Mouse (Mus musculus) CD4-positive, CD25-positive, alpha-beta regulatory T cell, adult 4 months (primary cell): Measurements from ENCODE around the gene Rab11fip4. TPM values are rescaled to one million over a fixed set of nuclear protein-coding genes. Genes with fewer than 3 reads are reported as not detected.

ENCODE experiments used
- ATAC-seq: one replicate; pipeline ENCODE4 v1.8.0; 2017
- polyA plus RNA-seq, 2 experiments: library from polyadenylated mRNA; unstranded; fragments of 100-300 nt; shearing (Covaris generic); gene quantifications; one replicate each; pipeline ENCODE4 v1.2.1; 2017

The Rab11fip4 gene
- polyA plus RNA-seq, 2 experiments from 2014 or later = 8.3 to 13.0 TPM

- ATAC-seq = peak; percentile 77
Observed at GRCm38 (mm10) chr11:79614880-79615279, 23.9 kb downstream of the Rab11fip4 start.

- ATAC-seq = no peak
Observed at GRCm38 (mm10) chr11:79615871-79616270, 24.9 kb downstream of the Rab11fip4 start.

GRCm38 (mm10) chr11:79617991-79618390 is 27.0 kb downstream of the Rab11fip4 start:
- no peak for ATAC-seq

GRCm38 (mm10) chr11:79623029-79623428 is 32.0 kb downstream of the Rab11fip4 start:
- peak; percentile 97 for ATAC-seq

GRCm38 (mm10) chr11:79624801-79625302 is 33.8 kb downstream of the Rab11fip4 start:
- peak; percentile 67 for ATAC-seq

- peak; percentile 63 for ATAC-seq
Observed at GRCm38 (mm10) chr11:79628716-79629115, 37.7 kb downstream of the Rab11fip4 start.

GRCm38 (mm10) chr11:79629752-79630374 is 38.9 kb downstream of the Rab11fip4 start:
- ATAC-seq = no peak

GRCm38 (mm10) chr11:79630521-79630920 is 39.5 kb downstream of the Rab11fip4 start:
- ATAC-seq = no peak

GRCm38 (mm10) chr11:79633366-79633765 is 42.4 kb downstream of the Rab11fip4 start:
- ATAC-seq = no peak

GRCm38 (mm10) chr11:79635661-79636449 is 44.8 kb downstream of the Rab11fip4 start:
- ATAC-seq = no peak

- no peak for ATAC-seq
Observed at GRCm38 (mm10) chr11:79636481-79636880, 45.5 kb downstream of the Rab11fip4 start.

- ATAC-seq = no peak
Observed at GRCm38 (mm10) chr11:79638691-79639090, 47.7 kb downstream of the Rab11fip4 start.

- peak; percentile 86 for ATAC-seq
Observed at GRCm38 (mm10) chr11:79640940-79641733, 50.1 kb downstream of the Rab11fip4 start.

- ATAC-seq = no peak
Observed at GRCm38 (mm10) chr11:79643730-79644129, 52.7 kb downstream of the Rab11fip4 start.

GRCm38 (mm10) chr11:79644717-79645191 is 53.7 kb downstream of the Rab11fip4 start:
- ATAC-seq = no peak

GRCm38 (mm10) chr11:79646026-79646425 is 55.0 kb downstream of the Rab11fip4 start:
- ATAC-seq = no peak

GRCm38 (mm10) chr11:79646467-79647070 is 55.6 kb downstream of the Rab11fip4 start:
- ATAC-seq = no peak

- no peak for ATAC-seq
Observed at GRCm38 (mm10) chr11:79647071-79647501, 56.1 kb downstream of the Rab11fip4 start.

GRCm38 (mm10) chr11:79650359-79650835 is 59.4 kb downstream of the Rab11fip4 start:
- ATAC-seq = no peak

GRCm38 (mm10) chr11:79652257-79652656 is 61.2 kb downstream of the Rab11fip4 start:
- ATAC-seq = no peak

GRCm38 (mm10) chr11:79652921-79653575 is 62.0 kb downstream of the Rab11fip4 start:
- peak; percentile 37 for ATAC-seq

GRCm38 (mm10) chr11:79654407-79654831 is 63.4 kb downstream of the Rab11fip4 start:
- ATAC-seq = no peak
